Mouse (Mus musculus): ENCODE data around the gene Fbxw7. TPM values are rescaled to one million over a fixed set of nuclear protein-coding genes. Genes with fewer than 3 reads are reported as not detected.
"Not testable (repeated sequence)": the region's sequence is repeated elsewhere in the genome, so short reads cannot be mapped to it uniquely, and the experiment has no call there.

The Fbxw7 gene
- polyA plus RNA-seq, 1 experiment from 2014 or later: 9.3 TPM

DNA sequence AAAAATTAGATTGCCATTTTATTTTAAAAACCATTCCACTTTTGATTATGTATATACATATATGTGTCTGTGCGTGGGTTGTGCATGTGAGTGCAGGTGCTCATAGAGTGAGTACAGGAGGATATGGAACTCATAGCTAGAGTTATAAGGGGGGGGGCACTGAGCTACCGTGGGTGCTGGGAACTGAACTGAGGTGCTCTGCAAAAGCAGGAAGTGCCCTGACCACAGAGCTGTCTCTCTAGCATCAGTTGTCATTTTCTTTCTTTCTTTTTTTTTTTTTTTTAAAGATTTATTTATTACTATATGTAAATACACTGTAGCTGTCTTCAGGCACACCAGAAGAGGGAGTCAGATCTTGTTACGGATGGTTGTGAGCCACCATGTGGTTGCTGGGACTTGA, 46.7 kb downstream of the Fbxw7 start:
- H3K27me3 ChIP-seq; H3K4me3 ChIP-seq (replicated peaks); H3K9ac ChIP-seq; ATAC-seq (replicated peaks; ENCODE audit: low FRiP score); H3K36me3 ChIP-seq; H3K4me2 ChIP-seq; H3K9me3 ChIP-seq (replicated peaks); H3K27ac ChIP-seq: not testable (repeated sequence)
- 93% methylated on average over 3 of the region's 3 CpGs for WGBS
- peaks cover 11% of the 10 kb centered on the region for H3K4me1 ChIP-seq

- Histone ChIP-seq H3K9me3 (replicated peaks) (no peaks in the 10 kb centered on the region), H3K4me1 (peaks cover 26% of the 10 kb centered on the region), H3K27ac (no peak overlapping the region), H3K36me3 (no peaks in the 10 kb centered on the region), H3K4me3 (replicated peaks) (no peak overlapping the region), H3K4me2 (no peak overlapping the region), H3K9ac (no peak overlapping the region), H3K27me3 (no peaks in the 10 kb centered on the region)
- ATAC-seq (replicated peaks; ENCODE audit: low FRiP score): peak; percentile 58; the same call in 1 of the 2 replicates
- 27% methylated on average over 3 of the region's 3 CpGs for WGBS
Observed at GRCm38 (mm10) chr3:84865684-84866083, 50.6 kb downstream of the Fbxw7 start.

DNA sequence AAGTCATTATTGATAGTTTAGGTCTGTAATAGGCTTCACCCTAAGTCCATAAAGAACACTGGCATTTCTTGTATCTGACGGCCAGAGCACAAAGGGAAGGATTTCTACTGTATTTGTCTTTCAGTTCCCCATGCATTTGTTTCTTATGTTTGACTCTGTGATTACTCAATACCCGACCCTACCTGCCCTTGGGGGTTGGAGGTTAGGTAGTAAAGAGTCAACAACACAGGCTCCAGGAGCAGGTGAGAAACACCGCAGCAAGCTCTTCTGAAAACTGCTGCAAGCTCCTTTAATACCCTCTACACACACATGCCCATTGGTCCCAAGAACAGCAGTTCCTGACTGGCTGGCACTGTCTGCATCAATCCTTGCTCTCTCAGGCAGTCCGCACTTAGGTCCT, 51.8 kb downstream of the Fbxw7 start:
- H3K27ac ChIP-seq: no peak overlapping the region; the same call in 1 of the 2 replicates
- H3K4me1 ChIP-seq: peaks cover 26% of the 10 kb centered on the region
- no peaks in the 10 kb centered on the region for H3K9me3 ChIP-seq (replicated peaks)
- peak; percentile 33; the same call in 1 of the 2 replicates for ATAC-seq (replicated peaks; ENCODE audit: low FRiP score)
- no peak overlapping the region for H3K4me3 ChIP-seq (replicated peaks)
- no peak overlapping the region for H3K4me2 ChIP-seq
- whole genome bisulfite sequencing: 54% methylated on average over 4 of the region's 4 CpGs
- H3K36me3 ChIP-seq: no peaks in the 10 kb centered on the region
- H3K27me3 ChIP-seq: no peaks in the 10 kb centered on the region
- no peak overlapping the region for H3K9ac ChIP-seq

GRCm38 (mm10) chr3:84867434-84867975, 52.4 kb downstream of the Fbxw7 start:
- Histone ChIP-seq H3K27me3 (no peaks in the 10 kb centered on the region), H3K4me3 (replicated peaks) (no peak overlapping the region), H3K4me2 (no peak overlapping the region), H3K9ac (no peak overlapping the region), H3K4me1 (peaks cover 26% of the 10 kb centered on the region), H3K36me3 (no peaks in the 10 kb centered on the region), H3K9me3 (replicated peaks) (no peaks in the 10 kb centered on the region), H3K27ac (peak overlapping the region; percentile 59)
- WGBS: 45% methylated on average over 1 of the region's 1 CpGs
- ATAC-seq (replicated peaks; ENCODE audit: low FRiP score): no peak

DNA sequence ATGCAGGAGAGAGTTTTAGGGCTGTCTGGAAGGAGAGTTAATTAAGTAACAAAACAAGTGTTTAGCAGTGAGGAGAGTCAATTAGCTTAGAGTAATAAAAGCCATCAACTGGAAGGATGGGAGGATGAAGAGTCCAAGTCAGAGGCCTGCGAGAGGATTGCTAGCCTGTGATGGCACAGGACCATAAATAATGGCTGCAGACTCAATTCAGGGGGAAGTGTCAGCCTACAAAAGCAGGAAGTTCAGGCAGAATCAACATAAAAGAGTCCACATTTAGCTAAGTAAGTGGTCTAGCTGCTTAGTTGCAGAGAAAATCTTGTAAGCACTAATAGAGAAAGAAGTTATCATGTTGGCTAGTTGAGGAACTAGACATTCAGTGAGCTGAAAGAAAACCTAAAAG, 52.9 kb downstream of the Fbxw7 start:
- Histone ChIP-seq H3K9ac (no peak overlapping the region), H3K27ac (peak overlapping the region; percentile 59; the same call in 1 of the 2 replicates), H3K9me3 (replicated peaks) (no peaks in the 10 kb centered on the region), H3K27me3 (no peaks in the 10 kb centered on the region), H3K36me3 (no peaks in the 10 kb centered on the region), H3K4me3 (replicated peaks) (no peak overlapping the region), H3K4me2 (no peak overlapping the region), H3K4me1 (peaks cover 26% of the 10 kb centered on the region)
- 0 out of 2 replicates have a peak, but pooled peaks have one; percentile 36 for ATAC-seq (replicated peaks; ENCODE audit: low FRiP score)
- 6% methylated on average over 1 of the region's 1 CpGs for WGBS

- H3K4me1 ChIP-seq: peaks cover 26% of the 10 kb centered on the region
- H3K27ac ChIP-seq: no peak overlapping the region
- no peak for ATAC-seq (replicated peaks; ENCODE audit: low FRiP score)
Observed at GRCm38 (mm10) chr3:84870126-84870525, 55.1 kb downstream of the Fbxw7 start.

DNA sequence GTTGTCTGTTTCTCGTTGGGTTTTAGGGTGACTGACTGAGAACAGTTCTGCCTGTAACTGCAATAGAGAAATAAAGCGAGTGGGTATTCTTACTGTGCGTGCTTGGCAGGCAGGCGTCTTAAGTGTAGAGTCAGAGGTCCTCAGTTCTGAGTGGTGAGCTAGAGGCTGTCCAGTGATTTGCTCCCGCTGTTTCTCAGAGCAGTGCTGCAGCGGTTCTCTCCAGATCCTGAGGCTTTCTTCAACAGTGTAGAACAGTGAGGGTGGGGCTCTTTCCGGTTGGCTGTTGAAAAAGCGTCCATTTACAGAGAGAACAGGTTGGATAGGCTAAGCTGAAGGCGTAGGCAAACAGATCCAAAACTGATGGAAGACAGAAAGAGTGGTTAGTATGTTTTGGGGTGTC, 60.2 kb downstream of the Fbxw7 start:
- Histone ChIP-seq H3K4me1 (no peaks in the 10 kb centered on the region), H3K4me3 (replicated peaks) (no peak overlapping the region), H3K27ac (no peak overlapping the region), H3K27me3 (no peaks in the 10 kb centered on the region), H3K9me3 (replicated peaks) (no peaks in the 10 kb centered on the region), H3K9ac (no peak overlapping the region), H3K36me3 (no peaks in the 10 kb centered on the region), H3K4me2 (no peak overlapping the region)
- ATAC-seq (replicated peaks; ENCODE audit: low FRiP score): no peak
- 75% methylated on average over 9 of the region's 9 CpGs for WGBS

More at GRCm38 (mm10) chr3:84870126-84870525, 55.1 kb downstream of the Fbxw7 start:
- Histone ChIP-seq H3K27me3 (no peaks in the 10 kb centered on the region), H3K4me2 (no peak overlapping the region), H3K36me3 (no peaks in the 10 kb centered on the region), H3K4me3 (replicated peaks) (no peak overlapping the region), H3K9ac (no peak overlapping the region), H3K9me3 (replicated peaks) (no peaks in the 10 kb centered on the region)

GRCm38 (mm10) chr3:84876211-84876610, 61.1 kb downstream of the Fbxw7 start:
- H3K27me3 ChIP-seq: no peaks in the 10 kb centered on the region
- H3K4me3 ChIP-seq (replicated peaks): no peak overlapping the region
- no peak overlapping the region for H3K9ac ChIP-seq
- no peak overlapping the region for H3K27ac ChIP-seq
- no peaks in the 10 kb centered on the region for H3K4me1 ChIP-seq
- ATAC-seq (replicated peaks; ENCODE audit: low FRiP score): no peak
- WGBS: 60% methylated on average over 4 of the region's 4 CpGs
- no peaks in the 10 kb centered on the region for H3K9me3 ChIP-seq (replicated peaks)
- no peak overlapping the region for H3K4me2 ChIP-seq
- H3K36me3 ChIP-seq: no peaks in the 10 kb centered on the region

GRCm38 (mm10) chr3:84883817-84884483, 68.9 kb downstream of the Fbxw7 start:
- H3K27ac ChIP-seq: no peak overlapping the region
- peaks cover 7% of the 10 kb centered on the region; the same call in 1 of the 2 replicates for H3K4me1 ChIP-seq
- H3K4me3 ChIP-seq (replicated peaks): no peak overlapping the region
- no peaks in the 10 kb centered on the region for H3K27me3 ChIP-seq
- H3K36me3 ChIP-seq: no peaks in the 10 kb centered on the region
- H3K4me2 ChIP-seq: no peak overlapping the region
- H3K9ac ChIP-seq: no peak overlapping the region
- no peaks in the 10 kb centered on the region for H3K9me3 ChIP-seq (replicated peaks)
- peak; percentile 56; the same call in 1 of the 2 replicates for ATAC-seq (replicated peaks; ENCODE audit: low FRiP score)
- 46% methylated on average over 11 of the region's 11 CpGs for WGBS

GRCm38 (mm10) chr3:84889648-84890047, 74.6 kb downstream of the Fbxw7 start:
- WGBS: 33% methylated on average over 1 of the region's 1 CpGs
- H3K27ac ChIP-seq: no peak overlapping the region

DNA sequence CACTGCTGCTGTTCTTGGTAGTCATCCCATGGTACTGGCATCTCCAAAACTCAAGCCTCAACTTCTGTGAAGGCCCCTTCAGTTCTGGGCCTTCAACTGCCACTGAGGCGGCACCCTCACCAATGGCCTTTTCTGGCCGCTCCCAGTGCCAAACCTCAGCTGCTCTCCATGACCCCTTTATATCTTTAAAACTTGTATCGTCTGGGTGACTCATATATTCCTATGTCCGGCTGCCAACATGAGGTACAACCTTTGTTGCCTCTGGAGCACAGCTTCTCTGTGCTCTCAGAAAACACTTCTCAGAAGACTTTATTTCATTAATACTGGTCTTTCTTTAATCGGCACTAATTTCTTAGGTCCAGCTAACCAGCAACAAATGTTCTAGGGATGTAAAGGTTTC, 75.9 kb downstream of the Fbxw7 start:
- no peak overlapping the region for H3K4me2 ChIP-seq
- no peaks in the 10 kb centered on the region for H3K9me3 ChIP-seq (replicated peaks)
- no peaks in the 10 kb centered on the region for H3K36me3 ChIP-seq
- no peak overlapping the region for H3K9ac ChIP-seq
- H3K27me3 ChIP-seq: no peaks in the 10 kb centered on the region
- no peak overlapping the region for H3K27ac ChIP-seq
- no peak for ATAC-seq (replicated peaks; ENCODE audit: low FRiP score)
- H3K4me3 ChIP-seq (replicated peaks): no peak overlapping the region
- no peaks in the 10 kb centered on the region for H3K4me1 ChIP-seq
- 92% methylated on average over 5 of the region's 5 CpGs for WGBS

More at GRCm38 (mm10) chr3:84889648-84890047, 74.6 kb downstream of the Fbxw7 start:
- Histone ChIP-seq H3K36me3 (no peaks in the 10 kb centered on the region), H3K27me3 (no peaks in the 10 kb centered on the region), H3K4me2 (no peak overlapping the region), H3K9me3 (replicated peaks) (no peaks in the 10 kb centered on the region), H3K4me1 (no peaks in the 10 kb centered on the region), H3K9ac (no peak overlapping the region), H3K4me3 (replicated peaks) (no peak overlapping the region)
- no peak for ATAC-seq (replicated peaks; ENCODE audit: low FRiP score)

- Histone ChIP-seq H3K36me3 (no peaks in the 10 kb centered on the region), H3K27ac (no peak overlapping the region), H3K27me3 (no peaks in the 10 kb centered on the region), H3K4me2 (no peak overlapping the region), H3K4me1 (no peaks in the 10 kb centered on the region), H3K9ac (no peak overlapping the region), H3K4me3 (replicated peaks) (no peak overlapping the region), H3K9me3 (replicated peaks) (no peaks in the 10 kb centered on the region)
- WGBS: 86% methylated on average over 8 of the region's 8 CpGs
- ATAC-seq (replicated peaks; ENCODE audit: low FRiP score): no peak
Observed at GRCm38 (mm10) chr3:84897952-84898351, 82.9 kb downstream of the Fbxw7 start.
